Mouse (Mus musculus): ENCODE measurements around the gene Slc17a8.

DNA sequence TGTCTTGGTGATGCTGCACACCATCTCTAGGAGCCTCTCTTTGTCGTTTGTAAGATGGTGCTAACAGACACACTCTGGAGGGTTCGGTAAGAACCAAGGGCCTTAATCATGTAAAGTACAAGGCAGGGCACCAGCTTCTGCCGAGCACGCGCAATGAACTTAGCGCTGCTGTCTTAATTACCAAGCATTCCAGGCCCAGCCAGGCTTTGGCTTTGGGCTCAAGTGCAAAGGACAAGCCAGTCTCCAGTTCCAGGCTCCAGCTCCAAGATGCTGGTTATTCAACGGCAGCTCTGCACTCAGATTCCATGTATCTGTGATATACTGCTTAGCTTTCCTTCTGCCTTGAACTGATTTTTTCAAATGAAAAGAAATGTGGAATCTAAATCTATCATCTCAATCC lies 46.5 kb upstream of the Slc17a8 start:
- TF ChIP-seq CTCF (IDR thresholded peaks at IDR 0.05; ENCODE audit: insufficient read depth, low read length) (no peak), POLR2A (IDR thresholded peaks at IDR 0.05; ENCODE audit: borderline replicate concordance, extremely low read depth, low read depth, low read length) (no peak)

Measured in lung, adult 2 months (tissue).